Comparison of ENCODE assay signal across 1 mouse cellular context in genomic region chr11:120508290-120508870, GRCm38 (mm10).
TF ChIP-seq lines count a peak whose summit lies in the region.

No protein-coding gene starts in this region.

TF ChIP-seq in CH12.LX, 34 proteins besides CTCF, POLR2A, EP300 and RAD21:
- peak; percentile 25; the same call in 1 of the 2 replicates for TF ChIP-seq BHLHE40 (IDR thresholded peaks at IDR 0.05; ENCODE audit: low read depth, low read length)
- no peak for TF ChIP-seq TCF12 (IDR thresholded peaks at IDR 0.05; ENCODE audit: low read depth, low read length)
TF ChIP-seq in CH12.LX: peak in this region for 1.
